Mouse (Mus musculus): Measurements from ENCODE around the gene Acot7. TPM values are rescaled to one million over a fixed set of nuclear protein-coding genes. Genes with fewer than 3 reads are reported as not detected.

The Acot7 gene
- total and polyA plus RNA-seq, 2 experiments from 2014 or later = 259 to 510 TPM

- H3K9ac ChIP-seq (replicated peaks; ENCODE audit: low read length, poor library complexity, severe bottlenecking) = no peak overlapping the region
- no peak overlapping the region for H3K4me2 ChIP-seq (ENCODE audit: low read depth, low read length, poor library complexity, severe bottlenecking)
- no peak for DNase-seq (ENCODE audit: low spot score)
- TF ChIP-seq CTCF (IDR thresholded peaks at IDR 0.05) = no peak
- no peaks in the 10 kb centered on the region for H3K27me3 ChIP-seq (ENCODE audit: insufficient read depth, low read length)
- H3K27ac ChIP-seq (ENCODE audit: low read depth, low read length) = no peak overlapping the region; the same call in 1 of the 2 replicates
- ATAC-seq (ENCODE audit: low FRiP score) = no peak
- no peaks in the 10 kb centered on the region for H3K9me3 ChIP-seq (ENCODE audit: low read length)
- WGBS = 85% methylated on average over 5 of the region's 5 CpGs
- H3K36me3 ChIP-seq (ENCODE audit: insufficient read depth, low read length) = no peaks in the 10 kb centered on the region
- peaks cover 5% of the 10 kb centered on the region for H3K4me1 ChIP-seq (ENCODE audit: insufficient read depth, low read length)
- H3K4me3 ChIP-seq (ENCODE audit: low read depth, low read length) = no peak overlapping the region
These were observed 12.8 kb downstream of the Acot7 start for GRCm38 (mm10) chr4:152190701-152191100.

GRCm38 (mm10) chr4:152192569-152192968 lies 14.6 kb downstream of the Acot7 start:
- no peak for TF ChIP-seq CTCF (IDR thresholded peaks at IDR 0.05)
- Histone ChIP-seq H3K4me1 (ENCODE audit: insufficient read depth, low read length) (no peaks in the 10 kb centered on the region), H3K27me3 (ENCODE audit: insufficient read depth, low read length) (no peaks in the 10 kb centered on the region), H3K36me3 (ENCODE audit: insufficient read depth, low read length) (no peaks in the 10 kb centered on the region), H3K4me2 (ENCODE audit: low read depth, low read length, poor library complexity, severe bottlenecking) (no peak overlapping the region), H3K4me3 (ENCODE audit: low read depth, low read length) (no peak overlapping the region), H3K9me3 (ENCODE audit: low read length) (no peaks in the 10 kb centered on the region), H3K9ac (replicated peaks; ENCODE audit: low read length, poor library complexity, severe bottlenecking) (no peak overlapping the region), H3K27ac (ENCODE audit: low read depth, low read length) (no peak overlapping the region)
- 41% methylated on average over 4 of the region's 4 CpGs for WGBS
- ATAC-seq (ENCODE audit: low FRiP score) = no peak
- DNase-seq (ENCODE audit: low spot score) = no peak

- Histone ChIP-seq H3K27ac (ENCODE audit: low read depth, low read length) (no peak overlapping the region), H3K9me3 (ENCODE audit: low read length) (no peaks in the 10 kb centered on the region), H3K4me3 (ENCODE audit: low read depth, low read length) (no peak overlapping the region), H3K9ac (replicated peaks; ENCODE audit: low read length, poor library complexity, severe bottlenecking) (no peak overlapping the region), H3K27me3 (ENCODE audit: insufficient read depth, low read length) (no peaks in the 10 kb centered on the region), H3K4me1 (ENCODE audit: insufficient read depth, low read length) (no peaks in the 10 kb centered on the region), H3K4me2 (ENCODE audit: low read depth, low read length, poor library complexity, severe bottlenecking) (no peak overlapping the region), H3K36me3 (ENCODE audit: insufficient read depth, low read length) (no peaks in the 10 kb centered on the region)
- TF ChIP-seq CTCF (IDR thresholded peaks at IDR 0.05) = no peak
- 90% methylated on average over 3 of the region's 3 CpGs for WGBS
- no peak for ATAC-seq (ENCODE audit: low FRiP score)
- no peak for DNase-seq (ENCODE audit: low spot score)
These were observed 16.7 kb downstream of the Acot7 start for GRCm38 (mm10) chr4:152194476-152195175.

GRCm38 (mm10) chr4:152196276-152196675 lies 18.3 kb downstream of the Acot7 start:
- Histone ChIP-seq H3K4me1 (ENCODE audit: insufficient read depth, low read length) (peaks cover 2% of the 10 kb centered on the region; the same call in 1 of the 2 replicates), H3K4me2 (ENCODE audit: low read depth, low read length, poor library complexity, severe bottlenecking) (no peak overlapping the region), H3K27me3 (ENCODE audit: insufficient read depth, low read length) (no peaks in the 10 kb centered on the region), H3K27ac (ENCODE audit: low read depth, low read length) (no peak overlapping the region), H3K4me3 (ENCODE audit: low read depth, low read length) (no peak overlapping the region), H3K9me3 (ENCODE audit: low read length) (no peaks in the 10 kb centered on the region), H3K36me3 (ENCODE audit: insufficient read depth, low read length) (no peaks in the 10 kb centered on the region), H3K9ac (replicated peaks; ENCODE audit: low read length, poor library complexity, severe bottlenecking) (no peak overlapping the region)
- no peak for ATAC-seq (ENCODE audit: low FRiP score)
- 91% methylated on average over 9 of the region's 9 CpGs for WGBS
- DNase-seq (ENCODE audit: low spot score) = no peak
- no peak for TF ChIP-seq CTCF (IDR thresholded peaks at IDR 0.05)

- Histone ChIP-seq H3K4me1 (ENCODE audit: insufficient read depth, low read length) (peaks cover 10% of the 10 kb centered on the region; the same call in 1 of the 2 replicates), H3K27ac (ENCODE audit: low read depth, low read length) (no peak overlapping the region), H3K27me3 (ENCODE audit: insufficient read depth, low read length) (no peaks in the 10 kb centered on the region), H3K4me3 (ENCODE audit: low read depth, low read length) (no peak overlapping the region), H3K9ac (replicated peaks; ENCODE audit: low read length, poor library complexity, severe bottlenecking) (no peak overlapping the region), H3K4me2 (ENCODE audit: low read depth, low read length, poor library complexity, severe bottlenecking) (no peak overlapping the region), H3K9me3 (ENCODE audit: low read length) (no peaks in the 10 kb centered on the region), H3K36me3 (ENCODE audit: insufficient read depth, low read length) (no peaks in the 10 kb centered on the region)
- ATAC-seq (ENCODE audit: low FRiP score) = no peak
- DNase-seq (ENCODE audit: low spot score) = no peak
- TF ChIP-seq CTCF (IDR thresholded peaks at IDR 0.05) = no peak
- WGBS = 86% methylated on average over 5 of the region's 5 CpGs
These were observed 19.6 kb downstream of the Acot7 start for GRCm38 (mm10) chr4:152197545-152197944.

GRCm38 (mm10) chr4:152199617-152200016 lies 21.7 kb downstream of the Acot7 start:
- Histone ChIP-seq H3K4me3 (ENCODE audit: low read depth, low read length) (no peak overlapping the region), H3K9ac (replicated peaks; ENCODE audit: low read length, poor library complexity, severe bottlenecking) (no peak overlapping the region), H3K36me3 (ENCODE audit: insufficient read depth, low read length) (no peaks in the 10 kb centered on the region), H3K27ac (ENCODE audit: low read depth, low read length) (no peak overlapping the region), H3K9me3 (ENCODE audit: low read length) (no peaks in the 10 kb centered on the region), H3K4me1 (ENCODE audit: insufficient read depth, low read length) (peaks cover 16% of the 10 kb centered on the region; the same call in 1 of the 2 replicates), H3K4me2 (ENCODE audit: low read depth, low read length, poor library complexity, severe bottlenecking) (no peak overlapping the region), H3K27me3 (ENCODE audit: insufficient read depth, low read length) (no peaks in the 10 kb centered on the region)
- no peak for TF ChIP-seq CTCF (IDR thresholded peaks at IDR 0.05)
- 82% methylated on average over 1 of the region's 1 CpGs for WGBS
- ATAC-seq (ENCODE audit: low FRiP score) = no peak
- no peak for DNase-seq (ENCODE audit: low spot score)
